Mouse (Mus musculus): ENCODE data around the gene Hoxa2. TPM values are rescaled to one million over a fixed set of nuclear protein-coding genes. Genes with fewer than 3 reads are reported as not detected.

Gene Hoxa2
- polyA plus RNA-seq, 1 experiment from 2014 or later = 7.0 TPM

GRCm38 (mm10) chr6:52185222-52185621 lies 20.6 kb upstream of the Hoxa2 start:
- no peak for ATAC-seq (ENCODE audit: low read depth)
- peaks cover 20% of the 10 kb centered on the region; the same call in 1 of the 2 replicates for H3K36me3 ChIP-seq (ENCODE audit: control insufficient read depth, insufficient read depth, low read length)
- WGBS = 2% methylated on average over 19 of the region's 19 CpGs
- H3K9ac ChIP-seq (replicated peaks; ENCODE audit: low read depth, low read length) = no peak overlapping the region; the same call in 1 of the 2 replicates
- peaks cover 63% of the 10 kb centered on the region for H3K4me1 ChIP-seq (ENCODE audit: control insufficient read depth, insufficient read depth, low read length)
- H3K27ac ChIP-seq (ENCODE audit: low read depth, low read length) = no peak overlapping the region
- H3K4me2 ChIP-seq (ENCODE audit: low read depth, low read length) = peak overlapping the region; percentile 27; the same call in 1 of the 2 replicates
- H3K4me3 ChIP-seq (ENCODE audit: low read depth, low read length) = no peak overlapping the region
- no peaks in the 10 kb centered on the region for H3K27me3 ChIP-seq (ENCODE audit: control insufficient read depth, insufficient read depth, low read length)
- H3K9me3 ChIP-seq (ENCODE audit: control insufficient read depth, low read length) = no peaks in the 10 kb centered on the region

- Histone ChIP-seq H3K4me1 (ENCODE audit: control insufficient read depth, insufficient read depth, low read length) (peaks cover 63% of the 10 kb centered on the region), H3K27ac (ENCODE audit: low read depth, low read length) (0 out of 2 replicates have a peak overlapping the region, but pooled peaks have one; percentile 22), H3K9me3 (ENCODE audit: control insufficient read depth, low read length) (no peaks in the 10 kb centered on the region), H3K36me3 (ENCODE audit: control insufficient read depth, insufficient read depth, low read length) (peaks cover 16% of the 10 kb centered on the region; the same call in 1 of the 2 replicates), H3K4me3 (ENCODE audit: low read depth, low read length) (no peak overlapping the region), H3K27me3 (ENCODE audit: control insufficient read depth, insufficient read depth, low read length) (no peaks in the 10 kb centered on the region), H3K9ac (replicated peaks; ENCODE audit: low read depth, low read length) (0 out of 2 replicates have a peak overlapping the region, but pooled peaks have one; percentile 11), H3K4me2 (ENCODE audit: low read depth, low read length) (peak overlapping the region; percentile 27; the same call in 1 of the 2 replicates)
- WGBS = 9% methylated on average over 6 of the region's 6 CpGs
- ATAC-seq (ENCODE audit: low read depth) = no peak
Observed at GRCm38 (mm10) chr6:52184668-52185067, 20.0 kb upstream of the Hoxa2 start.

GRCm38 (mm10) chr6:52183311-52184080 lies 18.9 kb upstream of the Hoxa2 start:
- peak overlapping the region; percentile 44 for H3K27ac ChIP-seq (ENCODE audit: low read depth, low read length)
- WGBS = 15% methylated on average over 10 of the region's 10 CpGs
- no peak overlapping the region for H3K4me3 ChIP-seq (ENCODE audit: low read depth, low read length)
- H3K27me3 ChIP-seq (ENCODE audit: control insufficient read depth, insufficient read depth, low read length) = no peaks in the 10 kb centered on the region
- peaks cover 8% of the 10 kb centered on the region; the same call in 1 of the 2 replicates for H3K36me3 ChIP-seq (ENCODE audit: control insufficient read depth, insufficient read depth, low read length)
- no peak overlapping the region for H3K9ac ChIP-seq (replicated peaks; ENCODE audit: low read depth, low read length)
- no peak overlapping the region for H3K4me2 ChIP-seq (ENCODE audit: low read depth, low read length)
- peaks cover 64% of the 10 kb centered on the region for H3K4me1 ChIP-seq (ENCODE audit: control insufficient read depth, insufficient read depth, low read length)
- no peak for ATAC-seq (ENCODE audit: low read depth)
- no peaks in the 10 kb centered on the region for H3K9me3 ChIP-seq (ENCODE audit: control insufficient read depth, low read length)

- ATAC-seq (ENCODE audit: low read depth) = no peak
- Histone ChIP-seq H3K4me1 (ENCODE audit: control insufficient read depth, insufficient read depth, low read length) (peaks cover 64% of the 10 kb centered on the region), H3K36me3 (ENCODE audit: control insufficient read depth, insufficient read depth, low read length) (peaks cover 8% of the 10 kb centered on the region; the same call in 1 of the 2 replicates), H3K27me3 (ENCODE audit: control insufficient read depth, insufficient read depth, low read length) (no peaks in the 10 kb centered on the region), H3K9me3 (ENCODE audit: control insufficient read depth, low read length) (no peaks in the 10 kb centered on the region), H3K9ac (replicated peaks; ENCODE audit: low read depth, low read length) (no peak overlapping the region), H3K4me2 (ENCODE audit: low read depth, low read length) (no peak overlapping the region), H3K27ac (ENCODE audit: low read depth, low read length) (peak overlapping the region; percentile 44; the same call in 1 of the 2 replicates), H3K4me3 (ENCODE audit: low read depth, low read length) (no peak overlapping the region)
- whole genome bisulfite sequencing = 19% methylated on average over 1 of the region's 1 CpGs
Observed at GRCm38 (mm10) chr6:52182793-52183192, 18.2 kb upstream of the Hoxa2 start.

GRCm38 (mm10) chr6:52182030-52182429 lies 17.4 kb upstream of the Hoxa2 start:
- H3K27ac ChIP-seq (ENCODE audit: low read depth, low read length) = no peak overlapping the region
- no peak for ATAC-seq (ENCODE audit: low read depth)
- 36% methylated on average over 2 of the region's 2 CpGs for WGBS
- H3K4me1 ChIP-seq (ENCODE audit: control insufficient read depth, insufficient read depth, low read length) = peaks cover 68% of the 10 kb centered on the region
- no peak overlapping the region for H3K4me2 ChIP-seq (ENCODE audit: low read depth, low read length)
- H3K9ac ChIP-seq (replicated peaks; ENCODE audit: low read depth, low read length) = no peak overlapping the region
- peaks cover 8% of the 10 kb centered on the region; the same call in 1 of the 2 replicates for H3K36me3 ChIP-seq (ENCODE audit: control insufficient read depth, insufficient read depth, low read length)
- no peak overlapping the region for H3K4me3 ChIP-seq (ENCODE audit: low read depth, low read length)
- H3K9me3 ChIP-seq (ENCODE audit: control insufficient read depth, low read length) = no peaks in the 10 kb centered on the region
- H3K27me3 ChIP-seq (ENCODE audit: control insufficient read depth, insufficient read depth, low read length) = no peaks in the 10 kb centered on the region

GRCm38 (mm10) chr6:52180726-52181125 lies 16.1 kb upstream of the Hoxa2 start:
- H3K4me1 ChIP-seq (ENCODE audit: control insufficient read depth, insufficient read depth, low read length) = peaks cover 75% of the 10 kb centered on the region
- H3K36me3 ChIP-seq (ENCODE audit: control insufficient read depth, insufficient read depth, low read length) = peaks cover 8% of the 10 kb centered on the region; the same call in 1 of the 2 replicates
- ATAC-seq (ENCODE audit: low read depth) = no peak
- H3K9me3 ChIP-seq (ENCODE audit: control insufficient read depth, low read length) = no peaks in the 10 kb centered on the region
- H3K4me3 ChIP-seq (ENCODE audit: low read depth, low read length) = peak overlapping the region; percentile 38; the same call in 1 of the 2 replicates
- no peaks in the 10 kb centered on the region for H3K27me3 ChIP-seq (ENCODE audit: control insufficient read depth, insufficient read depth, low read length)
- peak overlapping the region; percentile 90 for H3K4me2 ChIP-seq (ENCODE audit: low read depth, low read length)
- peak overlapping the region; percentile 76; the same call in 1 of the 2 replicates for H3K9ac ChIP-seq (replicated peaks; ENCODE audit: low read depth, low read length)
- peak overlapping the region; percentile 87 for H3K27ac ChIP-seq (ENCODE audit: low read depth, low read length)
- 18% methylated on average over 3 of the region's 3 CpGs for WGBS

GRCm38 (mm10) chr6:52180213-52180710 lies 15.6 kb upstream of the Hoxa2 start:
- H3K27ac ChIP-seq (ENCODE audit: low read depth, low read length) = peak overlapping the region; percentile 87
- H3K9ac ChIP-seq (replicated peaks; ENCODE audit: low read depth, low read length) = peak overlapping the region; percentile 76

GRCm38 (mm10) chr6:52179690-52180089 lies 15.1 kb upstream of the Hoxa2 start:
- Histone ChIP-seq H3K4me3 (ENCODE audit: low read depth, low read length) (peak overlapping the region; percentile 38), H3K27me3 (ENCODE audit: control insufficient read depth, insufficient read depth, low read length) (no peaks in the 10 kb centered on the region), H3K4me1 (ENCODE audit: control insufficient read depth, insufficient read depth, low read length) (peaks cover 74% of the 10 kb centered on the region), H3K4me2 (ENCODE audit: low read depth, low read length) (peak overlapping the region; percentile 90), H3K27ac (ENCODE audit: low read depth, low read length) (peak overlapping the region; percentile 87), H3K9ac (replicated peaks; ENCODE audit: low read depth, low read length) (peak overlapping the region; percentile 76), H3K36me3 (ENCODE audit: control insufficient read depth, insufficient read depth, low read length) (peaks cover 8% of the 10 kb centered on the region; the same call in 1 of the 2 replicates), H3K9me3 (ENCODE audit: control insufficient read depth, low read length) (no peaks in the 10 kb centered on the region)
- 3% methylated on average over 10 of the region's 10 CpGs for whole genome bisulfite sequencing
- ATAC-seq (ENCODE audit: low read depth) = no peak

More at GRCm38 (mm10) chr6:52180213-52180710, 15.6 kb upstream of the Hoxa2 start:
- H3K36me3 ChIP-seq (ENCODE audit: control insufficient read depth, insufficient read depth, low read length) = peaks cover 8% of the 10 kb centered on the region; the same call in 1 of the 2 replicates
- 8% methylated on average over 11 of the region's 11 CpGs for WGBS
- H3K4me1 ChIP-seq (ENCODE audit: control insufficient read depth, insufficient read depth, low read length) = peaks cover 75% of the 10 kb centered on the region
- no peaks in the 10 kb centered on the region for H3K9me3 ChIP-seq (ENCODE audit: control insufficient read depth, low read length)
- peak overlapping the region; percentile 90 for H3K4me2 ChIP-seq (ENCODE audit: low read depth, low read length)
- H3K27me3 ChIP-seq (ENCODE audit: control insufficient read depth, insufficient read depth, low read length) = no peaks in the 10 kb centered on the region
- H3K4me3 ChIP-seq (ENCODE audit: low read depth, low read length) = peak overlapping the region; percentile 38
- no peak for ATAC-seq (ENCODE audit: low read depth)

Measured in neural tube, embryonic 14.5 days (tissue).